Mouse (Mus musculus) stomach, postnatal 0 days (tissue): ENCODE results near the gene Mllt3.

Experiments
- CTCF ChIP-seq: IDR thresholded peaks from 2 replicates; pipeline ENCODE4 v1.5.1; 2016; ENCODE audit warnings: antibody characterized with exemption, low read depth, mild to moderate bottlenecking, moderate library complexity
- EP300 ChIP-seq: optimal IDR thresholded peaks from 2 replicates; pipeline ENCODE3; 2016; ENCODE audit warnings: antibody characterized with exemption

DNA sequence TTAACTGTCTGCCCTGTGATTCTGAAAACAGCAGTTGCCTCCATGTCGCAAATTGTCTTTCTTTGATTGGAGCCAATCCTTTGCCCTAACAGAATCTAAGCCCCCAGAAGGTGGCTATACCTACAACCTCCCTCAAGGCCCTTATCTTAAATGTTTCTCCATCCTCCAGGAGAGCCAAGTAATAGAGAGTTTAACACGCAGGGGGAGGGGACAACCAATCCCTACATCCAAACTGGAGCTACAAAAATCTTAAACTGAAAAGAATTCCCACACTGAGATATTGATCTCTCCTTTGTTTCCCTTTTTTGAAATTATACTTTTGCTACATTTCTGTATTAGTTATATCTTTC is 281.7 kb downstream of the Mllt3 start:
- TF ChIP-seq CTCF (no peak), EP300 (no peak)
